Mouse (Mus musculus) lung, adult 18-20 months (tissue): ENCODE measurements around the gene Dusp22.

Experiments used
- DNase-seq, 2 experiments: peaks; one replicate each; pipeline ENCODE4 v3.0.0; 2022; ENCODE audit warnings: mixed read lengths in 2 of 2

Dusp22 gene

GRCm38 (mm10) chr13:30673878-30674277 lies 14.1 kb downstream of the Dusp22 start:
- no peak for DNase-seq

- DNase-seq, result no peak
These were observed 19.0 kb downstream of the Dusp22 start for GRCm38 (mm10) chr13:30678822-30679221.

GRCm38 (mm10) chr13:30681866-30682265 lies 22.1 kb downstream of the Dusp22 start:
- DNase-seq, result no peak

GRCm38 (mm10) chr13:30682328-30682727 lies 22.5 kb downstream of the Dusp22 start:
- no peak for DNase-seq

GRCm38 (mm10) chr13:30684614-30685122 lies 24.9 kb downstream of the Dusp22 start:
- DNase-seq, result peak in 1 of 2 experiments; percentile 10

- no peak for DNase-seq
These were observed 26.2 kb downstream of the Dusp22 start for GRCm38 (mm10) chr13:30685957-30686356.

- DNase-seq, result no peak
These were observed 28.3 kb downstream of the Dusp22 start for GRCm38 (mm10) chr13:30688035-30688616.

- no peak for DNase-seq
These were observed 29.7 kb downstream of the Dusp22 start for GRCm38 (mm10) chr13:30689475-30689874.

- DNase-seq, result no peak
These were observed 31.9 kb downstream of the Dusp22 start for GRCm38 (mm10) chr13:30691441-30692292.

GRCm38 (mm10) chr13:30692644-30693385 lies 33.0 kb downstream of the Dusp22 start:
- no peak for DNase-seq

GRCm38 (mm10) chr13:30695232-30695631 lies 35.4 kb downstream of the Dusp22 start:
- no peak for DNase-seq

- DNase-seq, result no peak
These were observed 36.1 kb downstream of the Dusp22 start for GRCm38 (mm10) chr13:30695890-30696289.

GRCm38 (mm10) chr13:30697880-30698279 lies 38.1 kb downstream of the Dusp22 start:
- peak in 1 of 2 experiments; percentile 20 for DNase-seq

- no peak for DNase-seq
These were observed 42.9 kb downstream of the Dusp22 start for GRCm38 (mm10) chr13:30702695-30703094.

- DNase-seq, result no peak
These were observed 44.7 kb downstream of the Dusp22 start for GRCm38 (mm10) chr13:30704246-30705095.

- no peak for DNase-seq
These were observed 51.3 kb downstream of the Dusp22 start for GRCm38 (mm10) chr13:30711066-30711465.

GRCm38 (mm10) chr13:30711711-30712110 lies 51.9 kb downstream of the Dusp22 start:
- no peak for DNase-seq

GRCm38 (mm10) chr13:30712280-30712679 lies 52.5 kb downstream of the Dusp22 start:
- no peak for DNase-seq

GRCm38 (mm10) chr13:30713621-30714020 lies 53.8 kb downstream of the Dusp22 start:
- no peak for DNase-seq

- DNase-seq, result no peak
These were observed 54.8 kb downstream of the Dusp22 start for GRCm38 (mm10) chr13:30714552-30714951.

- DNase-seq, result no peak
These were observed 55.3 kb downstream of the Dusp22 start for GRCm38 (mm10) chr13:30715060-30715459.

GRCm38 (mm10) chr13:30715573-30715972 lies 55.8 kb downstream of the Dusp22 start:
- no peak for DNase-seq
